ENCODE assay signal across 8 mouse cellular contexts in the genomic region with DNA sequence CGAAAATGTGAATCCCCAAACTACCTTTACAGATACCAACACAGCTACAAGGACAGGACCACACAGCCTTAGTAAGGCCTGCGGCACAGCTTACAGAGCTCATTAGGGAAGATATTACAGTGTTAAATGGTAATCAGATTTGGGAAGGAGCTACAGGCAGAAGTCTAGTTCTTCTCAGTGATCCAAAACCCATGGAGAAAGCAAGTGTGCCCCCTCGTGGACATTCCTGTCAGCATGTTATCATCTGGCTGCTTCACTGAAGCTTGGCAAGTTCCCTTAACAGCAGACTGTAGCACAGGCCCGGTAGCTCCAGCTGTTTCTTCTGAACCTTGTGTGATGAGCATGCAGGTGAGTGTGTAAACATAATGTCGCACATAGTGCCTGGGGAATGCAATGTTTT.
DNase-seq lines count a peak whose midpoint lies in the region; ATAC-seq and TF ChIP-seq lines count a peak whose summit lies in the region.

No protein-coding gene starts in this region.

- H3K4me3 ChIP-seq in hindbrain, embryonic 11.5 days (ENCODE audit: low read depth, low read length) = no peak overlapping the region
- no peak overlapping the region for H3K4me3 ChIP-seq in hindbrain, embryonic 12.5 days
- H3K4me3 ChIP-seq in embryonic facial prominence, embryonic 14.5 days (ENCODE audit: low read depth, low read length) = no peak overlapping the region
- no peak overlapping the region for H3K4me3 ChIP-seq in hindbrain, embryonic 16.5 days (ENCODE audit: low read length)

- no peak for TF ChIP-seq POLR2A in brain, embryonic 14.5 days (IDR thresholded peaks at IDR 0.05; ENCODE audit: borderline replicate concordance, extremely low read depth, insufficient read depth, insufficient read length, poor library complexity, severe bottlenecking)

- H3K9ac ChIP-seq in hindbrain, embryonic 11.5 days (ENCODE audit: low read depth, low read length) = no peak overlapping the region
- no peak overlapping the region for H3K9ac ChIP-seq in hindbrain, embryonic 12.5 days
- no peak overlapping the region for H3K9ac ChIP-seq in embryonic facial prominence, embryonic 14.5 days (ENCODE audit: low read depth, low read length)
- H3K9ac ChIP-seq in hindbrain, embryonic 16.5 days (ENCODE audit: low read depth, low read length) = no peak overlapping the region

- WGBS in hindbrain, embryonic 11.5 days = 57% methylated on average over 5 of the region's 5 CpGs
- 53% methylated on average over 5 of the region's 5 CpGs for WGBS in hindbrain, embryonic 12.5 days
- WGBS in embryonic facial prominence, embryonic 14.5 days = 47% methylated on average over 5 of the region's 5 CpGs
- 32% methylated on average over 5 of the region's 5 CpGs for WGBS in hindbrain, embryonic 16.5 days

- no peaks in the 10 kb centered on the region for H3K9me3 ChIP-seq in hindbrain, embryonic 11.5 days (ENCODE audit: control insufficient read depth, low read length)
- no peaks in the 10 kb centered on the region for H3K9me3 ChIP-seq in hindbrain, embryonic 12.5 days (replicated peaks)
- no peaks in the 10 kb centered on the region for H3K9me3 ChIP-seq in embryonic facial prominence, embryonic 14.5 days (ENCODE audit: control insufficient read depth, low read length)
- no peaks in the 10 kb centered on the region for H3K9me3 ChIP-seq in hindbrain, embryonic 16.5 days (ENCODE audit: control insufficient read depth, low read length)

- H3K27ac ChIP-seq in hindbrain, embryonic 11.5 days (ENCODE audit: low read depth, low read length) = no peak overlapping the region
- H3K27ac ChIP-seq in hindbrain, embryonic 12.5 days = no peak overlapping the region
- H3K27ac ChIP-seq in embryonic facial prominence, embryonic 14.5 days (replicated peaks; ENCODE audit: low read depth, low read length) = no peak overlapping the region
- no peak overlapping the region for H3K27ac ChIP-seq in hindbrain, embryonic 16.5 days (ENCODE audit: low read depth, low read length)

- no peaks in the 10 kb centered on the region for H3K36me3 ChIP-seq in hindbrain, embryonic 11.5 days (ENCODE audit: control insufficient read depth, insufficient read depth, low read length)
- no peaks in the 10 kb centered on the region for H3K36me3 ChIP-seq in hindbrain, embryonic 12.5 days
- no peaks in the 10 kb centered on the region for H3K36me3 ChIP-seq in embryonic facial prominence, embryonic 14.5 days (ENCODE audit: control insufficient read depth, insufficient read depth, low read length)
- H3K36me3 ChIP-seq in hindbrain, embryonic 16.5 days (ENCODE audit: control insufficient read depth, insufficient read depth, low read length) = no peaks in the 10 kb centered on the region

- no peak for ATAC-seq in hindbrain, embryonic 11.5 days (ENCODE audit: low FRiP score)
- no peak for ATAC-seq in hindbrain, embryonic 12.5 days (ENCODE audit: low FRiP score)
- no peak for ATAC-seq in embryonic facial prominence, embryonic 14.5 days (ENCODE audit: low read depth)
- peak; percentile 70 for ATAC-seq in hindbrain, embryonic 16.5 days

- peak; percentile 72; the same call in 1 of the 2 replicates for TF ChIP-seq CTCF in brain, embryonic 14.5 days (IDR thresholded peaks at IDR 0.05; ENCODE audit: borderline replicate concordance, extremely low read depth, insufficient read depth, insufficient read length)

- H3K27me3 ChIP-seq in hindbrain, embryonic 11.5 days (ENCODE audit: control insufficient read depth, insufficient read depth, low read length) = no peaks in the 10 kb centered on the region
- H3K27me3 ChIP-seq in hindbrain, embryonic 12.5 days = no peaks in the 10 kb centered on the region
- no peaks in the 10 kb centered on the region for H3K27me3 ChIP-seq in embryonic facial prominence, embryonic 14.5 days (replicated peaks; ENCODE audit: control insufficient read depth, insufficient read depth, low read length)
- H3K27me3 ChIP-seq in hindbrain, embryonic 16.5 days (replicated peaks; ENCODE audit: control insufficient read depth, insufficient read depth, low read length) = no peaks in the 10 kb centered on the region

- peak; percentile 79 for DNase-seq in hindbrain, embryonic 11.5 days (ENCODE audit: low spot score)
- DNase-seq in brain, embryonic 14.5 days (ENCODE audit: low read depth) = peak; percentile 91
- peak; percentile 70 for DNase-seq in embryonic facial prominence, embryonic 14.5 days (ENCODE audit: low spot score)
- DNase-seq in left cerebral cortex, adult 11 months (ENCODE audit: low spot score) = peak; percentile 74
- peak; percentile 73 for DNase-seq in mesoderm, embryonic 11.5 days (ENCODE audit: low read depth, low spot score)
- DNase-seq in testis, postnatal 10 days (ENCODE audit: low spot score) = peak; percentile 92

- no peaks in the 10 kb centered on the region for H3K4me1 ChIP-seq in hindbrain, embryonic 11.5 days (replicated peaks; ENCODE audit: control insufficient read depth, insufficient read depth, low read length)
- no peaks in the 10 kb centered on the region for H3K4me1 ChIP-seq in hindbrain, embryonic 12.5 days
- no peaks in the 10 kb centered on the region for H3K4me1 ChIP-seq in embryonic facial prominence, embryonic 14.5 days (ENCODE audit: control insufficient read depth, insufficient read depth, low read length)
- no peaks in the 10 kb centered on the region for H3K4me1 ChIP-seq in hindbrain, embryonic 16.5 days (ENCODE audit: control insufficient read depth, insufficient read depth, low read depth, low read length)

- H3K4me2 ChIP-seq in hindbrain, embryonic 11.5 days (replicated peaks; ENCODE audit: low read depth, low read length) = no peak overlapping the region
- H3K4me2 ChIP-seq in hindbrain, embryonic 12.5 days (replicated peaks) = no peak overlapping the region
- no peak overlapping the region for H3K4me2 ChIP-seq in embryonic facial prominence, embryonic 14.5 days (ENCODE audit: low read depth, low read length)
- H3K4me2 ChIP-seq in hindbrain, embryonic 16.5 days (ENCODE audit: low read length) = no peak overlapping the region
